Mouse (Mus musculus): ENCODE measurements around the gene Dad1. TPM values are rescaled to one million over a fixed set of nuclear protein-coding genes. Genes with fewer than 3 reads are reported as not detected.

Dad1 gene
- polyA plus RNA-seq, 1 experiment from 2014 or later, result 338 TPM

GRCm38 (mm10) chr14:54209932-54210331 lies 44.0 kb downstream of the Dad1 start:
- H3K4me1 ChIP-seq (ENCODE audit: control insufficient read depth, insufficient read depth, low read length), result 0 out of 2 replicates have a peak, but pooled peaks cover 3% of the 10 kb centered on the region
- no peak for ATAC-seq (ENCODE audit: low FRiP score, low TSS enrichment)
- WGBS, result 80% methylated on average over 5 of the region's 5 CpGs

GRCm38 (mm10) chr14:54208741-54209140 lies 45.2 kb downstream of the Dad1 start:
- no peak overlapping the region for H3K9ac ChIP-seq (replicated peaks; ENCODE audit: low read length)
- no peaks in the 10 kb centered on the region for H3K36me3 ChIP-seq (ENCODE audit: control insufficient read depth, insufficient read depth, low read length)
- 60% methylated on average over 6 of the region's 6 CpGs for WGBS
- no peaks in the 10 kb centered on the region for H3K9me3 ChIP-seq (ENCODE audit: control insufficient read depth, low read length)
- H3K4me1 ChIP-seq (ENCODE audit: control insufficient read depth, insufficient read depth, low read length), result 0 out of 2 replicates have a peak, but pooled peaks cover 8% of the 10 kb centered on the region
- H3K4me3 ChIP-seq (replicated peaks; ENCODE audit: low read depth, low read length), result no peak overlapping the region
- H3K27me3 ChIP-seq (ENCODE audit: control insufficient read depth, insufficient read depth, low read length), result no peaks in the 10 kb centered on the region
- DNase-seq (no peak), ATAC-seq (ENCODE audit: low FRiP score, low TSS enrichment) (no peak)
- no peak overlapping the region for H3K4me2 ChIP-seq (ENCODE audit: low read length)
- no peak overlapping the region for H3K27ac ChIP-seq (replicated peaks; ENCODE audit: low read depth, low read length)

More at GRCm38 (mm10) chr14:54209932-54210331, 44.0 kb downstream of the Dad1 start:
- Histone ChIP-seq H3K4me3 (replicated peaks; ENCODE audit: low read depth, low read length) (no peak overlapping the region), H3K27ac (replicated peaks; ENCODE audit: low read depth, low read length) (no peak overlapping the region), H3K36me3 (ENCODE audit: control insufficient read depth, insufficient read depth, low read length) (no peaks in the 10 kb centered on the region), H3K9me3 (ENCODE audit: control insufficient read depth, low read length) (no peaks in the 10 kb centered on the region), H3K27me3 (ENCODE audit: control insufficient read depth, insufficient read depth, low read length) (no peaks in the 10 kb centered on the region), H3K4me2 (ENCODE audit: low read length) (no peak overlapping the region), H3K9ac (replicated peaks; ENCODE audit: low read length) (no peak overlapping the region)
- DNase-seq, result no peak

DNA sequence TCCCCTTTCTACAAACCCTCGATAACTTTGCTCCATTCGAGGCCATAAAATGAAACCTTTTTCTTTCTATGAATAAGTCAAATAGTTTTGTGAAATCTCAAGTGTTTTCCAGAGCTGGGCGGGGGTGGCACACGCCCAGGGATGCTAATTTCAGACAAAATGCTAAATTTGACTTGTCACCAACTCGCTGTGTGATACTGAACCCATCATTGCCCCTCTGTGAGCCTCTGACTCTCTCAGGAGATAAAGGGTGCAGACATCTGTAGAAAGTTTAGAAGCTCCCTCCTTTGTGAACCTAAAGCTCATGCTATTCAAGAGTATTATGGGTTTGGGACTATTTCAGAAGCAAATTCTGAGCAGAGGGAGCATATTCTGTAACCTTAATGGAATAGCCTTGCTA lies 46.0 kb downstream of the Dad1 start:
- DNase-seq (no peak), ATAC-seq (ENCODE audit: low FRiP score, low TSS enrichment) (no peak)
- H3K9ac ChIP-seq (replicated peaks; ENCODE audit: low read length), result no peak overlapping the region
- H3K9me3 ChIP-seq (ENCODE audit: control insufficient read depth, low read length), result no peaks in the 10 kb centered on the region
- 0 out of 2 replicates have a peak, but pooled peaks cover 8% of the 10 kb centered on the region for H3K4me1 ChIP-seq (ENCODE audit: control insufficient read depth, insufficient read depth, low read length)
- 88% methylated on average over 5 of the region's 5 CpGs for WGBS
- no peaks in the 10 kb centered on the region for H3K27me3 ChIP-seq (ENCODE audit: control insufficient read depth, insufficient read depth, low read length)
- no peaks in the 10 kb centered on the region for H3K36me3 ChIP-seq (ENCODE audit: control insufficient read depth, insufficient read depth, low read length)
- H3K4me2 ChIP-seq (ENCODE audit: low read length), result no peak overlapping the region
- H3K4me3 ChIP-seq (replicated peaks; ENCODE audit: low read depth, low read length), result no peak overlapping the region
- no peak overlapping the region for H3K27ac ChIP-seq (replicated peaks; ENCODE audit: low read depth, low read length)

GRCm38 (mm10) chr14:54206750-54207550 lies 47.0 kb downstream of the Dad1 start:
- 0 out of 2 replicates have a peak, but pooled peaks cover 8% of the 10 kb centered on the region for H3K4me1 ChIP-seq (ENCODE audit: control insufficient read depth, insufficient read depth, low read length)
- no peak overlapping the region for H3K9ac ChIP-seq (replicated peaks; ENCODE audit: low read length)
- H3K4me2 ChIP-seq (ENCODE audit: low read length), result no peak overlapping the region
- H3K27me3 ChIP-seq (ENCODE audit: control insufficient read depth, insufficient read depth, low read length), result no peaks in the 10 kb centered on the region
- DNase-seq (no peak), ATAC-seq (ENCODE audit: low FRiP score, low TSS enrichment) (no peak)
- H3K36me3 ChIP-seq (ENCODE audit: control insufficient read depth, insufficient read depth, low read length), result no peaks in the 10 kb centered on the region
- H3K9me3 ChIP-seq (ENCODE audit: control insufficient read depth, low read length), result no peaks in the 10 kb centered on the region
- 78% methylated on average over 15 of the region's 15 CpGs for WGBS
- H3K4me3 ChIP-seq (replicated peaks; ENCODE audit: low read depth, low read length), result no peak overlapping the region
- no peak overlapping the region for H3K27ac ChIP-seq (replicated peaks; ENCODE audit: low read depth, low read length)

- H3K27ac ChIP-seq (replicated peaks; ENCODE audit: low read depth, low read length), result no peak overlapping the region
- 0 out of 2 replicates have a peak, but pooled peaks cover 8% of the 10 kb centered on the region for H3K4me1 ChIP-seq (ENCODE audit: control insufficient read depth, insufficient read depth, low read length)
- H3K4me3 ChIP-seq (replicated peaks; ENCODE audit: low read depth, low read length), result no peak overlapping the region
- no peaks in the 10 kb centered on the region for H3K9me3 ChIP-seq (ENCODE audit: control insufficient read depth, low read length)
- H3K9ac ChIP-seq (replicated peaks; ENCODE audit: low read length), result no peak overlapping the region
- no peak for DNase-seq
- H3K36me3 ChIP-seq (ENCODE audit: control insufficient read depth, insufficient read depth, low read length), result no peaks in the 10 kb centered on the region
- H3K27me3 ChIP-seq (ENCODE audit: control insufficient read depth, insufficient read depth, low read length), result no peaks in the 10 kb centered on the region
- no peak for ATAC-seq (ENCODE audit: low FRiP score, low TSS enrichment)
- 92% methylated on average over 5 of the region's 5 CpGs for WGBS
- H3K4me2 ChIP-seq (ENCODE audit: low read length), result no peak overlapping the region
These were observed 47.6 kb downstream of the Dad1 start for GRCm38 (mm10) chr14:54206309-54206708.

- ATAC-seq (ENCODE audit: low FRiP score, low TSS enrichment), result no peak
- Histone ChIP-seq H3K9me3 (ENCODE audit: control insufficient read depth, low read length) (no peaks in the 10 kb centered on the region), H3K27me3 (ENCODE audit: control insufficient read depth, insufficient read depth, low read length) (no peaks in the 10 kb centered on the region), H3K4me2 (ENCODE audit: low read length) (no peak overlapping the region), H3K4me3 (replicated peaks; ENCODE audit: low read depth, low read length) (no peak overlapping the region), H3K27ac (replicated peaks; ENCODE audit: low read depth, low read length) (no peak overlapping the region), H3K4me1 (ENCODE audit: control insufficient read depth, insufficient read depth, low read length) (0 out of 2 replicates have a peak, but pooled peaks cover 8% of the 10 kb centered on the region), H3K9ac (replicated peaks; ENCODE audit: low read length) (no peak overlapping the region), H3K36me3 (ENCODE audit: control insufficient read depth, insufficient read depth, low read length) (no peaks in the 10 kb centered on the region)
- 63% methylated on average over 6 of the region's 6 CpGs for WGBS
- no peak for DNase-seq
These were observed 48.0 kb downstream of the Dad1 start for GRCm38 (mm10) chr14:54205904-54206303.

GRCm38 (mm10) chr14:54204786-54205185 lies 49.1 kb downstream of the Dad1 start:
- Histone ChIP-seq H3K4me3 (replicated peaks; ENCODE audit: low read depth, low read length) (no peak overlapping the region), H3K9me3 (ENCODE audit: control insufficient read depth, low read length) (no peaks in the 10 kb centered on the region), H3K27ac (replicated peaks; ENCODE audit: low read depth, low read length) (0 out of 2 replicates have a peak overlapping the region, but pooled peaks have one; percentile 26), H3K4me2 (ENCODE audit: low read length) (no peak overlapping the region), H3K27me3 (ENCODE audit: control insufficient read depth, insufficient read depth, low read length) (no peaks in the 10 kb centered on the region), H3K36me3 (ENCODE audit: control insufficient read depth, insufficient read depth, low read length) (no peaks in the 10 kb centered on the region), H3K4me1 (ENCODE audit: control insufficient read depth, insufficient read depth, low read length) (0 out of 2 replicates have a peak, but pooled peaks cover 8% of the 10 kb centered on the region), H3K9ac (replicated peaks; ENCODE audit: low read length) (no peak overlapping the region)
- 26% methylated on average over 4 of the region's 4 CpGs for WGBS
- DNase-seq (peak; percentile 64), ATAC-seq (ENCODE audit: low FRiP score, low TSS enrichment) (no peak)

GRCm38 (mm10) chr14:54204311-54204710 lies 49.6 kb downstream of the Dad1 start:
- WGBS, result 82% methylated on average over 8 of the region's 8 CpGs
- no peaks in the 10 kb centered on the region for H3K36me3 ChIP-seq (ENCODE audit: control insufficient read depth, insufficient read depth, low read length)
- no peaks in the 10 kb centered on the region for H3K27me3 ChIP-seq (ENCODE audit: control insufficient read depth, insufficient read depth, low read length)
- no peaks in the 10 kb centered on the region for H3K9me3 ChIP-seq (ENCODE audit: control insufficient read depth, low read length)
- H3K4me3 ChIP-seq (replicated peaks; ENCODE audit: low read depth, low read length), result no peak overlapping the region
- 0 out of 2 replicates have a peak, but pooled peaks cover 8% of the 10 kb centered on the region for H3K4me1 ChIP-seq (ENCODE audit: control insufficient read depth, insufficient read depth, low read length)
- ATAC-seq (ENCODE audit: low FRiP score, low TSS enrichment), result no peak
- no peak overlapping the region for H3K9ac ChIP-seq (replicated peaks; ENCODE audit: low read length)
- no peak for DNase-seq
- no peak overlapping the region for H3K4me2 ChIP-seq (ENCODE audit: low read length)
- H3K27ac ChIP-seq (replicated peaks; ENCODE audit: low read depth, low read length), result no peak overlapping the region

DNA sequence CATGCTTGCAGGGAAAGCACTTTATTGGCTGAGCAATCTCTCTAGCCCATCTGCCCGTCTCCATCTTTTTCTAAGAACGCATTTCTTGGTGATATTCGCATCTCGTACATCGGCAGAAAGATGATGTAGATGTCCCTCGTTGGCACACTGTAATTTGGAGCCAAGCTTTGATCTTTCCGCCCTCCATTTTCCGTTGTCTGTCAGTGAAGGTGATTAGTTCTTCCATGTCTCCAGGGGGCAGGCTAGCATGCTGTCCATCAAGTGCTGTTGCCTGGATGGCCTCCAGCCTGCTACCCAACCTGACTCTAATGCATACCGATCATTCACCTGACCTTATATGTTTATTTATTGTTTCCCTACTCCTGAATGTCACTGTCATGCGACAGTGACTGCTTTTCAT lies 50.1 kb downstream of the Dad1 start:
- 0 out of 2 replicates have a peak, but pooled peaks cover 8% of the 10 kb centered on the region for H3K4me1 ChIP-seq (ENCODE audit: control insufficient read depth, insufficient read depth, low read length)

More for the DNA sequence above, 50.1 kb downstream of the Dad1 start:
- ATAC-seq (ENCODE audit: low FRiP score, low TSS enrichment) (no peak), DNase-seq (no peak)
- Histone ChIP-seq H3K36me3 (ENCODE audit: control insufficient read depth, insufficient read depth, low read length) (no peaks in the 10 kb centered on the region), H3K9me3 (ENCODE audit: control insufficient read depth, low read length) (no peaks in the 10 kb centered on the region), H3K27ac (replicated peaks; ENCODE audit: low read depth, low read length) (no peak overlapping the region), H3K4me2 (ENCODE audit: low read length) (no peak overlapping the region), H3K27me3 (ENCODE audit: control insufficient read depth, insufficient read depth, low read length) (no peaks in the 10 kb centered on the region), H3K9ac (replicated peaks; ENCODE audit: low read length) (no peak overlapping the region), H3K4me3 (replicated peaks; ENCODE audit: low read depth, low read length) (no peak overlapping the region)
- 82% methylated on average over 10 of the region's 10 CpGs for WGBS

Data from midbrain, embryonic 14.5 days (tissue).